Mouse (Mus musculus) embryonic facial prominence, embryonic 12.5 days (tissue): Measurements from ENCODE around the gene Rpl10. TPM values are rescaled to one million over a fixed set of nuclear protein-coding genes. Genes with fewer than 3 reads are reported as not detected.

Experiments used
- ATAC-seq: fragments of 200-750 bp; cut with Nextera tagmentation; 2 replicates; pipeline ENCODE4 v1.8.0; 2017; ENCODE audit not compliant: insufficient number of reproducible peaks, insufficient read depth, low FRiP score, low TSS enrichment
- H3K27ac ChIP-seq: fragments of 300-500 bp; sonication (generic); 2 replicates; pipeline ENCODE4 v1.5.1; 2016; ENCODE audit warnings: mild to moderate bottlenecking
- H3K27me3 ChIP-seq: fragments of 300-500 bp; sonication (generic); 2 replicates; pipeline ENCODE4 v1.6.1; 2016; ENCODE audit warnings: mild to moderate bottlenecking, moderate library complexity
- H3K36me3 ChIP-seq: fragments of 300-500 bp; sonication (generic); 2 replicates; pipeline ENCODE4 v1.6.1; 2016; ENCODE audit warnings: mild to moderate bottlenecking
- H3K4me1 ChIP-seq: fragments of 300-500 bp; sonication (generic); 2 replicates; pipeline ENCODE4 v1.6.1; 2016
- H3K4me2 ChIP-seq: fragments of 300-500 bp; sonication (generic); replicated peaks from 2 replicates; pipeline ENCODE4 v1.6.1; 2016; ENCODE audit warnings: mild to moderate bottlenecking, moderate library complexity
- H3K4me3 ChIP-seq: fragments of 300-500 bp; sonication (generic); 2 replicates; pipeline ENCODE4 v1.5.1; 2016; ENCODE audit warnings: mild to moderate bottlenecking
- H3K9ac ChIP-seq: fragments of 300-500 bp; sonication (generic); 2 replicates; pipeline ENCODE4 v1.6.1; 2016; ENCODE audit warnings: mild to moderate bottlenecking, moderate library complexity
- H3K9me3 ChIP-seq: fragments of 300-500 bp; sonication (generic); 2 replicates; pipeline ENCODE4 v1.6.1; 2016; ENCODE audit warnings: mild to moderate bottlenecking, moderate library complexity
- whole genome bisulfite sequencing: fragments of 180-500 bp; shearing (Covaris S2); methylation state at CpG from one replicate; pipeline ENCODE4 v1.1.7; 2016; 5-methylcytosine and 5-hydroxymethylcytosine counted together
- polyA plus RNA-seq: library from polyadenylated mRNA; unstranded; fragments of >200 nt; fragmentation: Nextera tagmentation; extraction: Ambion mirVana; gene quantifications from 2 replicates; pipeline ENCODE4 v1.2.1, GENCODE M21; 2016

Rpl10 gene
- polyA plus RNA-seq, 1 experiment from 2014 or later: 745 TPM

DNA sequence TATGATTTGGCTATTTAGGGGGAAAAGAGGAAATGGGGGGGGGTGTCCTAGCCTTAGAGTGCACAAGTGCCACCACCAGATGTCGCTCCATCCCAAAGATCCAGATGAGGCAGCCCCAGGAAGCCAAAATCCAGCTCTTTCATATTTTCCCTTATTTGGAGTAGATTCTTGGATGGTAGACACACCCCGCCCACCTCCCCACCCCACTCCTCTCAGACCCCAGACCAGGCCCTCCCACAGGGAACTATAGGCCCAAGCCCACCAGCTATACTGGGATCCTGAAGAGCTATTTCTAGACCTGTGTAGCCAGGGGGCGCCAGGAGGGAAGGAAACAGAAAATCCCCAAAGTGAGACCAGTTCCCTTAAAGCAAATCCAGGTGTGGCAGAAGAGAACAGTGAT, 22.0 kb upstream of the Rpl10 start:
- Histone ChIP-seq H3K27me3 (no peaks in the 10 kb centered on the region), H3K4me1 (peaks cover 4% of the 10 kb centered on the region; the same call in 1 of the 2 replicates), H3K36me3 (no peaks in the 10 kb centered on the region), H3K27ac (peak overlapping the region; percentile 82), H3K9me3 (no peaks in the 10 kb centered on the region), H3K4me2 (peak overlapping the region; percentile 53), H3K4me3 (no peak overlapping the region; the same call in 1 of the 2 replicates), H3K9ac (no peak overlapping the region)
- WGBS: 18% methylated on average over 3 of the region's 3 CpGs
- ATAC-seq: 0 out of 2 replicates have a peak, but pooled peaks have one; percentile 11

DNA sequence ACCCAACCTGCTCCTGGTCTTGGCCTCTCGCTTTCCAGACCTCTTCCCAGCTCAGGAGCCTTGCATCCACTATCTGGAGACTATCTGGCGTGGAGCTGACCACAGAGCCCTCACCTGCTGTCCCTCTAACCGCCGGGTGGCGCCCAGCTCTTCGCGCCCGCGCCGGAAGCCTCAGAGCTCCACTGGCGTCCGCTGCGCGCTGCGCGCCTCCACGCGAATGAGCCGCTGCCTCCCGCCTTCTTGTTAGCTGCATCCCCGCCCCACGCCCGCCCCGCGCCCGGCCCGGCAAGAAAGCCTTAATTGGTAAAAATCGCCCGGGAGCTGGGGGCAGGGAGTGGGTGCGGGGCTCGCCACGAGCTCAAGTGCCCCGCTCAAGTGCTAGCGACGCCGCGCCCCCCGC, 21.0 kb upstream of the Rpl10 start, which contains the start of gene Flna:
TSS of gene Flna (minus strand) at position 206 of the 400 bp plus-strand sequence.
- Histone ChIP-seq H3K4me2 (peak within 1 kb of the TSS; percentile 53), H3K27ac (peak within 1 kb of the TSS; percentile 82)

DNA sequence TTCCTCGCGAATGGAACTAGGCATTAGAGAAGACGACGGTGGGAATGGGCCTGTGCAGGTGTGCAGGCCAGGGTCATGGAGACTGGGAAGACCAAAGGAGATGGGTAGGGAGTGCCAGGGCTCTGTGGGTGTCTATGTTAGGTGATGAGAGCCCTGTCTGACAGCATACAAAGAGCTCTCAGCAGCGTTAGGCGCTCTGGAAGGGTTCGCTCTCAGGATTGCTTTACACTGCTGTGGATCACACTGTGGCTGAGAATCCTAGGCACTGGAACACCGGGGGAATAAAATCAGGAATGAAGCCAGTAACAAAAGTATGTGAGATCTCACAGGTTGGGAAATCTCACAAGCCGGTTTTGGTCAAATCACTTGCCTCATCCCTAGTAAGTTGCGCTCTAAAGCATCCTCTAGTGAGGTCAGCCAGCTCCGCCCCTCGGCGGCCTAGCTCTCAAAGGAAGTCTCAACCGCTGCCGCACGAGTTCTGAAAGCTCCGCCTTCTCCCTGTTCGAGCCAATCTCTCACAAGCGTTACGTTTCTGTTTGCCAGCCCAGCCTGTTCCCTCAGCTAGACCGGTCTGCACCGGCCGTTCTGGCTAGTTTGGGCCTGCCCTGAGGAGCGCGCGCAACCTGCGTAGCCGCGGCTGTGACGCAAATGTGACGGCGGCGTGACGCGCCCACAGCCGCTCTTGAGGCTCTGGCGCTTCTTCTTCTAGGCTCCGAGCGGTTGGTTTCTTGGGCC, 16.3 kb upstream of the Rpl10 start, which contains the start of gene Emd:
TSS of gene Emd (plus strand) at position 535 of the 735 bp plus-strand sequence.
- peak; percentile 97 for ATAC-seq
- 34% methylated on average over 37 of the region's 39 CpGs for WGBS
- no peaks in the 10 kb centered on the region for H3K27me3 ChIP-seq
- peak within 1 kb of the TSS; percentile 57 for H3K4me3 ChIP-seq
- H3K4me1 ChIP-seq: no peaks in the 10 kb centered on the region
- H3K27ac ChIP-seq: peak within 1 kb of the TSS; percentile 95
- peak within 1 kb of the TSS; percentile 59 for H3K4me2 ChIP-seq
- H3K9ac ChIP-seq: peak within 1 kb of the TSS; percentile 72
- H3K36me3 ChIP-seq: 0 out of 2 replicates have a peak, but pooled peaks cover 8% of the 10 kb centered on the region
- no peaks in the 10 kb centered on the region for H3K9me3 ChIP-seq

More for the DNA sequence above, 21.0 kb upstream of the Rpl10 start, which contains the start of gene Flna:
- no peaks in the 10 kb centered on the region for H3K4me1 ChIP-seq
- peak within 1 kb of the TSS; percentile 39 for H3K4me3 ChIP-seq
- 20% methylated on average over 38 of the region's 38 CpGs for WGBS
- no peaks in the 10 kb centered on the region for H3K9me3 ChIP-seq
- no peaks in the 10 kb centered on the region for H3K36me3 ChIP-seq
- no peak for ATAC-seq
- H3K27me3 ChIP-seq: no peaks in the 10 kb centered on the region
- H3K9ac ChIP-seq: peak within 1 kb of the TSS; percentile 52

DNA sequence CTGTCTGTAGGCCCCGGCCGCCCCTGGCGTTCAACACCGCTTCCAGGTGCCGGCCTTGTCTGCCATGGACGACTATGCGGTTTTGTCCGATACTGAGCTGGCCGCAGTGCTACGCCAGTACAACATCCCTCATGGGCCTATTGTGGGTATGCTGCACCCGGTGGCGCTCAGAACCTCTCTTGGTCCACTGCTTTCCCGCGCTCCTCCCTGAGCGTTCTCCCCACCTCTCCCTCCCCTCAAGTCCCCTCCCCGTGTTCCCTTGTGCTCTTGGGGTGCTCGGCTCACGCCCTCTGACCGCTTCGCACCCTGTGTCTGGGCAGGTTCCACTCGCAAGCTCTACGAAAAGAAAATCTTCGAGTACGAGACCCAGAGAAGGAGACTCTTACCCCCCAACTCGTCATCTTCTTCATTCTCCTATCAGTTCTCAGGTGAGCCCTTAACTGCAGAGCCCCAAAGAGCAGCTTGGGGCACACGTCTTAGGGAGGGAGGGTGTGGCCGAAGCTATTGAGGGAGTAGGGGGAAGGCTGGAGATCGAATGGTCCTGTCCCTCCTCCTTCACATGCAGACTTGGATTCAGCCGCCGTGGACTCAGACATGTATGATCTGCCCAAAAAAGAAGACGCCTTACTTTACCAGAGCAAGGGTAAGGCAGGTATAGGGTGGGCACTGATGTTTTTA, 15.6 kb upstream of the Rpl10 start:
- peak; percentile 73 for ATAC-seq
- Histone ChIP-seq H3K9me3 (no peaks in the 10 kb centered on the region), H3K4me2 (peak overlapping the region; percentile 59)

DNA sequence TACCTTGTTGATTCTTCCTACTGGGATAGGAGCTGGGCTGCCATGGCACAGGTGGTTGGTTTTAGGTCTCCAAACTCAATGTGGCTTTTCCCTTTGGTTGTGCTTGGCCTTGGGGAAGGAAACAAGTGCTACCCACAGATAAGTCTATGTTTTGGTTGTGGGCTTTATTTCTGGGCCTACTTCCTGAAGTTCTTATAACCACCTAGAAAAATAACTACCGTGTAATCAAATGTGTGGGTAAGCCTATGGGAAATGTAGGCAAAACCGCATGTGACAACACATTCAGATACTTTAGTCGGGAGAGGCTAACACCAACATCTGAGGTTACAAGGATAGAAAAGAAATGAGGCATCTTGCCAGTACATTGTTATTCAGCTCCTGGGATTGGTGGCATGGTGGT, 12.9 kb upstream of the Rpl10 start:
- Histone ChIP-seq H3K9ac (no peak overlapping the region), H3K4me3 (no peak overlapping the region), H3K27me3 (no peaks in the 10 kb centered on the region), H3K9me3 (no peaks in the 10 kb centered on the region), H3K4me2 (no peak overlapping the region), H3K36me3 (0 out of 2 replicates have a peak, but pooled peaks cover 8% of the 10 kb centered on the region), H3K27ac (no peak overlapping the region), H3K4me1 (no peaks in the 10 kb centered on the region)
- WGBS: 97% methylated on average over 3 of the region's 3 CpGs
- ATAC-seq: no peak

More for the DNA sequence above, 15.6 kb upstream of the Rpl10 start:
- Histone ChIP-seq H3K27ac (peak overlapping the region; percentile 95), H3K36me3 (0 out of 2 replicates have a peak, but pooled peaks cover 8% of the 10 kb centered on the region), H3K4me3 (peak overlapping the region; percentile 57), H3K4me1 (no peaks in the 10 kb centered on the region), H3K27me3 (no peaks in the 10 kb centered on the region), H3K9ac (peak overlapping the region; percentile 72)
- WGBS: 26% methylated on average over 26 of the region's 31 CpGs

DNA sequence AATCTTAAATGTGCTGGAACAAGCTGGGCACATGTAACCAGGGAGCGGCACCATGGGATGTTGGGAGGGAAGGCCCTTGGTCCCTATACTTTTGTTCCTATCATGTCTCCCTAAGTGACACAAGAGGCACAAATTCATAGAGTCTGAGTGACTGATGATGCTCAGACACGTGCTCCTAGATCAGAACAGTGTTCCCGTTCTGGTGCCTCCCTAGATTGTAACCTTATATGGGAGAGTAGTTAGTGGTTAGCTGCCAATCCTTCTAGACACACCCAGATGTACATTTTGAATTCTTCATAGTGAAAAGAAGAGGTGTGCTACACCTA, 913 bp upstream of the Rpl10 start:
- Histone ChIP-seq H3K4me2 (peak overlapping the region; percentile 44), H3K27ac (peak overlapping the region; percentile 92), H3K4me3 (peak overlapping the region; percentile 60), H3K9me3 (no peaks in the 10 kb centered on the region), H3K9ac (peak overlapping the region; percentile 33), H3K36me3 (0 out of 2 replicates have a peak, but pooled peaks cover 4% of the 10 kb centered on the region), H3K27me3 (no peaks in the 10 kb centered on the region), H3K4me1 (no peaks in the 10 kb centered on the region)
- ATAC-seq: peak; percentile 13; the same call in 1 of the 2 replicates
- 23% methylated on average over 3 of the region's 3 CpGs for WGBS

DNA sequence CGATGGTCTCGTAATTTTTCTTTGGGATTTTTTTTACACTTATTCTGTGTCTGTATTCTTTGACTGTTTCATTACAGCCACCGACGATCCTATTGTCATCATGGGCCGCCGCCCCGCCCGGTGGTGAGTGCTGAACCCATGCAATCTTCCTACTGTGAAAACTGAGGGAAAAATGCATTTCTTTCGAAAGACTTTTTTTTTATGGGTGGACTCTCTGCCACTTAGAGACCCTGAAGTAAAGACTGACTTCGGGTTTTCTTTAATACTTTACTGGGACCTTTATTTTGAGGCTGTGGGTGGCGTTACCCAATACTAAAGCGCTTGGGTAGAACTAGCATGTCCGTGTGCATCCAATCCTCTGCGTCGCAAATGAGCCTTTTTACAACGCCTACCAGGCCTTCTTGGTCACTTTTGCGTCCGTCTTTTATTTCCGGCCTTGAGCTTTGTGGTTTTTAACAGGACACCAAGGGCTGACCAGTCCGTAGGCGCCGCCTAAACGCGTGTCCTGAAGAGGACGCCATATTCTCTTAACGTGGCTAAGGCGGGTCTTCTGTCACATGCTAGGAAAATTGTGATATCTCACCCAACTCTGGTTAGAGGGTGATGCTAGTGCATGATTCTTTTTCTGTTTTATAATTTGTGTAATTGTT, 415 bp downstream of the Rpl10 start:
- Histone ChIP-seq H3K27me3 (no peaks in the 10 kb centered on the region), H3K36me3 (0 out of 2 replicates have a peak, but pooled peaks cover 4% of the 10 kb centered on the region), H3K4me3 (peak overlapping the region; percentile 60), H3K4me1 (no peaks in the 10 kb centered on the region), H3K9ac (peak overlapping the region; percentile 70), H3K27ac (peak overlapping the region; percentile 60), H3K4me2 (peak overlapping the region; percentile 54), H3K9me3 (no peaks in the 10 kb centered on the region)
- 14% methylated on average over 27 of the region's 27 CpGs for WGBS
- no peak for ATAC-seq

DNA sequence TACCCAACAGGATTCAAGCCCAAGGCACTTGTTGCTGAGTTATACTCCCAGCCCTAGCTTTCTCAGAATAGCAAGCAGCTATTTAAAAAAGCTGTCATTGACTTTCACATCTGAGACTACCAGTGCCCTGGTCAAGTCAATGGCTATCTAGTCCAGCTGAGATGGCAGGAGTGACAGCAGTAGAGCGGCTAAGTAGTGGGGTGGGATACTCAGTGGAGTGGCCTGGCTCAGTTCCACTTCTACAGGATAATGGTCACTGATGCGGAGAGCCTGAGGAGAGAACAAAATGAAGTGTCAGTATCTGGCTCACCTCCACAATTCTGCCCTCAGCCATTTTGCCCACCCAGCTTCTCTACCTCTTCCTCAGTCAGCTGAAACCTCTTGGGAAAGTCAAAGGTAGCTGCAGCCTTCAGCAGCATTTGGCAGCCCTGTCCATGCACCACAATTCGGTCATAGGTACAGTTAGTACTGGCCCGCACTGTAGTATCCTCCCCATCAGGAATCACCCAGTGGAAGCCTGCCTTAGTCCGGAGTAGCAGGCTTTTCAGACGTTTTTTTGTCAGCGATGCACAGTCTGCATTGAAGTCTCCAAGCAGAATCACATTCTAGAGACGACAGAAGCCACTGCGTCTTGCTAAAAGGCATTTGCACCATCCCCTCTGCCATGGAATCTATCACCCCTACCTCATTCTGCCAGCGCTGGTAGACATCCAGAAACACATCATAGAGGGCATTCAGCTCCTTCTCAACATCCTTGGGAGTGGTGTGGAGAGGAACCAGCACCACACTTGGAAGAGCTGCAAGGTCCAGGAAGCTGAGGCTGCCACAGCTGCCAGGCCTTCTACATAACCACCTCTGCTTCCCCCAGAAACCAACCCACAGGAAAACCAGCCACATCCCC, 3.1 kb downstream of the Rpl10 start:
- Histone ChIP-seq H3K27me3 (no peaks in the 10 kb centered on the region), H3K4me3 (no peak overlapping the region), H3K9ac (no peak overlapping the region), H3K9me3 (no peaks in the 10 kb centered on the region), H3K27ac (0 out of 2 replicates have a peak overlapping the region, but pooled peaks have one; percentile 1), H3K4me1 (no peaks in the 10 kb centered on the region), H3K4me2 (no peak overlapping the region), H3K36me3 (0 out of 2 replicates have a peak, but pooled peaks cover 4% of the 10 kb centered on the region)
- 25% methylated on average over 10 of the region's 10 CpGs for whole genome bisulfite sequencing
- no peak for ATAC-seq

DNA sequence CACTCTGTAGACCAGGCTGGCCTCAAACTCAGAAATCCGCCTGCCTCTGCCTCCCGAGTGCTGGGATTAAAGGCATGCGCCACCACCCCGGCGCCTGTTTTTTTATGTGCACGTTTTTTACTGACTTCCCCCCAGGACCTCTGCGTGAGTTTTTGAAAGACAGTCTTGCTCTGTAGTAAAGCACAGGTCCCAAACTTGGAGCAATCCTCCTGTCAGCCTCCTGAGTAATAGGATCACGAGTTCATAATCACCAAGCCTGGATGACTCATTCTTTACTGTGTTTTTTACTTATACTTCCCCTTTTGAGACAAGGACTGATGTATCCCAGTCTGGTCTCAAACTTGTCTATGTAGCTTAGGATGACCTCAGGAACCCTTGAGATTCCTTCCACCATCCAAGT, 7.3 kb downstream of the Rpl10 start:
- Histone ChIP-seq H3K27me3 (no peaks in the 10 kb centered on the region), H3K4me3 (no peak overlapping the region), H3K9ac (no peak overlapping the region), H3K9me3 (no peaks in the 10 kb centered on the region), H3K36me3 (0 out of 2 replicates have a peak, but pooled peaks cover 4% of the 10 kb centered on the region), H3K4me1 (no peaks in the 10 kb centered on the region), H3K4me2 (no peak overlapping the region), H3K27ac (no peak overlapping the region)
- ATAC-seq: no peak
- WGBS: 71% methylated on average over 8 of the region's 8 CpGs

DNA sequence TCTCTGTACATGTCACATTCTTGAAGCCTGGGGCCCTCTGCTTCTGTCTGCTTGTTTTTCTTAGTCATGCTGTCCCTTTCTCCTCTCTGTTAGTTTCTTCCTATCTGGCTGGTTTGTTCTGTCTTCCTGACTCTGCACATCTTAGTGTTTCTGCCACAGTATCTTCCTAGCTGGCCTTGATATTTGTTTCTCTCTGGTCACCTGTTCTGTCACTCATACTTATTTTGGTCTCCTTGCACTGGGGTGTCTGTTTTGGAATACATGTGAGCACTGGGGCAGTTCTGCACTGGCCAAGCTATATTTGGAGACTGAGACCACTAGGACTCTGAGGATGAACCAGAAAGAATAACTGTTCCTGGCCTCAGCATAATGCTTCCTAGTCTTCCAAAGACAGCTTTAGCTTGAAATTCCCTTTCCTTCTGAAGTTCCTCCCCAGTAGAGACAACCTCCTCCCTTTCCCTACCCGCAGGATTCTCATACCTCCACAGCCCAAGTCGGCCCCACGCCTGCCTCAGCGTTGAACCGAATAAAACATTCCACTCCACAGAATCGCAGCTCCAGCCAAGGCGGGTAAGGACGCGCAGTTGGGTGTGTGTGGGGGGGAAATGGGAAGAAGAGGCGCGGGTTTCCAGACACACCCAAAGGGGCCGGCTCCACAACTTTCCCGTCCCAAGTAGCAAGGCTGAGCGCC, 10.6 kb downstream of the Rpl10 start:
- Histone ChIP-seq H3K27ac (peak overlapping the region; percentile 82), H3K4me3 (peak overlapping the region; percentile 58), H3K27me3 (no peaks in the 10 kb centered on the region), H3K9ac (peak overlapping the region; percentile 67; the same call in 1 of the 2 replicates), H3K9me3 (no peaks in the 10 kb centered on the region), H3K36me3 (no peaks in the 10 kb centered on the region), H3K4me2 (peak overlapping the region; percentile 66), H3K4me1 (no peaks in the 10 kb centered on the region)
- no peak for ATAC-seq
- WGBS: 15% methylated on average over 12 of the region's 14 CpGs
